Mouse (Mus musculus) hindbrain, embryonic 15.5 days (tissue): Measurements from ENCODE around the gene Dnah7c. TPM values are rescaled to one million over a fixed set of nuclear protein-coding genes. Genes with fewer than 3 reads are reported as not detected.
A peak's percentile ranks its signal among the peaks of the same experiment; 100 is the strongest.

Source experiments
- ATAC-seq: fragments of 200-750 bp; cut with Nextera tagmentation; 2 replicates; pipeline ENCODE4 v1.8.0; 2017; ENCODE audit warnings: low read depth, moderate number of reproducible peaks, moderate TSS enrichment; ENCODE audit not compliant: low FRiP score
- H3K27ac ChIP-seq: fragments of 300-500 bp; sonication (generic); replicated peaks from 2 replicates; pipeline ENCODE4 v1.5.1; 2015; ENCODE audit warnings: mild to moderate bottlenecking, inconsistent platforms
- H3K27me3 ChIP-seq: fragments of 300-500 bp; sonication (generic); 2 replicates; pipeline ENCODE4 v1.6.1; 2015; ENCODE audit warnings: control low read depth, inconsistent platforms
- H3K36me3 ChIP-seq: fragments of 300-500 bp; sonication (generic); 2 replicates; pipeline ENCODE4 v1.6.1; 2015; ENCODE audit warnings: control low read depth, inconsistent platforms
- H3K4me1 ChIP-seq: fragments of 300-500 bp; sonication (generic); replicated peaks from 2 replicates; pipeline ENCODE4 v1.6.1; 2015; ENCODE audit warnings: control low read depth, inconsistent platforms
- H3K4me2 ChIP-seq: fragments of 300-500 bp; sonication (generic); 2 replicates; pipeline ENCODE4 v1.6.1; 2015; ENCODE audit warnings: moderate library complexity, mild to moderate bottlenecking, inconsistent platforms
- H3K4me3 ChIP-seq: fragments of 300-500 bp; sonication (generic); 2 replicates; pipeline ENCODE4 v1.5.1; 2015; ENCODE audit warnings: mild to moderate bottlenecking, inconsistent platforms
- H3K9ac ChIP-seq: fragments of 300-500 bp; sonication (generic); 2 replicates; pipeline ENCODE4 v1.6.1; 2015; ENCODE audit warnings: inconsistent platforms
- H3K9me3 ChIP-seq: fragments of 300-500 bp; sonication (generic); 2 replicates; pipeline ENCODE4 v1.6.1; 2016; ENCODE audit warnings: control low read depth, inconsistent platforms
- WGBS: fragments of 180-500 bp; shearing (Covaris S2); methylation state at CpG from one replicate; pipeline ENCODE4 v1.1.7; 2015; 5-methylcytosine and 5-hydroxymethylcytosine counted together
- polyA plus RNA-seq: library from polyadenylated mRNA; unstranded; fragments of >200 nt; fragmentation: Nextera tagmentation; extraction: Ambion mirVana; gene quantifications from 2 replicates; pipeline ENCODE4 v1.2.1, GENCODE M21; 2015

Gene Dnah7c
- polyA plus RNA-seq, 1 experiment from 2014 or later: 0.16 TPM

DNA sequence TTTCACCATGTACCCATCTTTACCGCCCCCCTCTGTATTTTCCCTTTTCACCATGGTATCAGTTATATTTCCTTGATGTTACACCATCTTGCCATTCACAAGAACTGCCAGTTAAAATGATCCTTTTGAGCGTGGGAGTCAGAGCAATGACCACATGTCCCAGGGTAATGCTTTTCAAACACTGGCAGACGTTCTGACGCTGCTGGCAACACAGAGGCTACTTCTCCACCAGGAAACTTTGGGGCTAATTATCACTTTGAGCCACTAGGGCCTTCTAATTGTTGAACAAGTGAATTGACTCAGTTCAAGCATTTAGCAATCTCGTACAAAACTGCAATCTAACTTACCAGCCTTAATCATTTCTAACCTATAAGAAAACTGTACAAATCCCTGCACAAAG is 419.8 kb downstream of the Dnah7c start:
- Histone ChIP-seq H3K9me3 (no peaks in the 10 kb centered on the region), H3K4me2 (no peak overlapping the region), H3K27ac (no peak overlapping the region), H3K4me3 (no peak overlapping the region), H3K27me3 (no peaks in the 10 kb centered on the region), H3K36me3 (no peaks in the 10 kb centered on the region), H3K4me1 (peaks cover 18% of the 10 kb centered on the region), H3K9ac (no peak overlapping the region)
- 34% methylated on average over 5 of the region's 5 CpGs for WGBS
- no peak for ATAC-seq

DNA sequence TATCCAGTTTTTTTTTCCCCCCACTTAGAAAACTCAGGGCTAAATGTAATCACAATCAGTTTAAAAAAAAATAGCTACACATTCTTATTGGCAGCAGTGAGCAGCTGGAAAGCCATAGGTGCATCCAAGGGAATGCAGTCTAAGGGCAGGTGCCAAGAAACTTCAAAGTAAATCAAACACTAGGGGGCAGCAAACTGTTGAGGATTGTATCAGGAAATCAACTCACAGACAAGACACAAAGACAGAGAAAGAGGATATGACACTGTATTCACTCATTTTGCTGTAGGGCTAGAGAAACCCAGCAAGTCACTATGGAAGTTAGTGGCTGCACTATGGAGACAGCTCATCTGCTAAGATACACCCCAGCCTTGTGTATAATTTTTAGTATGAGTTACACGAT is 424.4 kb downstream of the Dnah7c start:
- H3K4me3 ChIP-seq: no peak overlapping the region
- no peak for ATAC-seq
- peak overlapping the region; percentile 6 for H3K27ac ChIP-seq
- no peaks in the 10 kb centered on the region for H3K36me3 ChIP-seq
- no peak overlapping the region for H3K9ac ChIP-seq
- no peak overlapping the region for H3K4me2 ChIP-seq
- no peaks in the 10 kb centered on the region for H3K27me3 ChIP-seq
- peaks cover 46% of the 10 kb centered on the region for H3K4me1 ChIP-seq
- WGBS: 66% methylated on average over 1 of the region's 1 CpGs
- no peaks in the 10 kb centered on the region for H3K9me3 ChIP-seq

DNA sequence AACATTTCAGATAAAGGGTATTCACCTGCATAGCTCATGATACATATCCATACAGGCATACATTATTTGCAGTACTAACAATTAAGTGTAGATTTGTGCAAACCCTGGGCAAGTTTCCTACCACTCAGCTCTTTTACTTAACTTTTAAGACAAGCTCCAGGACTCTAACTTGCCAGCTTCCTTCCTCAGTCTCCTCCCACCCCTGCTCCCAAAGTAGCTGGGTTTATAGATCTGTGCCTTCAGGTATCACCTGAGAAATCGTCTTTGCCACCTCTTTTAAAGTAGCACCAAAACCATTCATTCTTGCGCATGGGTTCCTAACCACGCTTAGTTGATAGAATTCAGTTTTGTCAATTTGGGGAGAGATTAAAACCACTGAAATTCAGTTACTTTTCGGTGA is 426.2 kb downstream of the Dnah7c start:
- H3K36me3 ChIP-seq: no peaks in the 10 kb centered on the region
- peak overlapping the region; percentile 86 for H3K4me3 ChIP-seq
- ATAC-seq: no peak
- no peak overlapping the region for H3K9ac ChIP-seq
- H3K9me3 ChIP-seq: no peaks in the 10 kb centered on the region
- H3K27ac ChIP-seq: no peak overlapping the region
- H3K4me1 ChIP-seq: peaks cover 41% of the 10 kb centered on the region
- no peaks in the 10 kb centered on the region for H3K27me3 ChIP-seq
- 73% methylated on average over 4 of the region's 4 CpGs for WGBS
- H3K4me2 ChIP-seq: peak overlapping the region; percentile 66

DNA sequence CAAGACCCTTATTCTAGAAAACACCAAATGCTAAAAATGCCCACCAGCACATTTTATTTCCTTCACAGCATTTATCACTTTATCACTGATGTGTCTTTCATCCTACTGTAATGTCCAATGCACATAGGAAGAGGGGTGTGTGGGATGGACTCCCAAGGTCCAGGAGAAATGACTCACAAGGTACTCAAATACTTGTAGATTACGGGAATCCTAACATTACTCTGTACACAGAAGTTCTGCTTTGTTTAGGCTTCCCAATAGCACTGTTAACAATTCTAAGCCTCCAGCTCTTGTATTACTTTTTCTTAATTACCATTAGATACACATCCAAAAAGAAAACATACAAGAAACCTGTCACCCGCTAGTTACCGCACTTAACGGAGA is 426.8 kb downstream of the Dnah7c start:
- H3K4me1 ChIP-seq: peaks cover 41% of the 10 kb centered on the region
- 2% methylated on average over 4 of the region's 4 CpGs for WGBS
- peak overlapping the region; percentile 86 for H3K4me3 ChIP-seq
- no peaks in the 10 kb centered on the region for H3K9me3 ChIP-seq
- no peak for ATAC-seq
- peak overlapping the region; percentile 66 for H3K4me2 ChIP-seq
- H3K36me3 ChIP-seq: no peaks in the 10 kb centered on the region
- peak overlapping the region; percentile 99 for H3K27ac ChIP-seq
- peak overlapping the region; percentile 98 for H3K9ac ChIP-seq
- H3K27me3 ChIP-seq: no peaks in the 10 kb centered on the region

DNA sequence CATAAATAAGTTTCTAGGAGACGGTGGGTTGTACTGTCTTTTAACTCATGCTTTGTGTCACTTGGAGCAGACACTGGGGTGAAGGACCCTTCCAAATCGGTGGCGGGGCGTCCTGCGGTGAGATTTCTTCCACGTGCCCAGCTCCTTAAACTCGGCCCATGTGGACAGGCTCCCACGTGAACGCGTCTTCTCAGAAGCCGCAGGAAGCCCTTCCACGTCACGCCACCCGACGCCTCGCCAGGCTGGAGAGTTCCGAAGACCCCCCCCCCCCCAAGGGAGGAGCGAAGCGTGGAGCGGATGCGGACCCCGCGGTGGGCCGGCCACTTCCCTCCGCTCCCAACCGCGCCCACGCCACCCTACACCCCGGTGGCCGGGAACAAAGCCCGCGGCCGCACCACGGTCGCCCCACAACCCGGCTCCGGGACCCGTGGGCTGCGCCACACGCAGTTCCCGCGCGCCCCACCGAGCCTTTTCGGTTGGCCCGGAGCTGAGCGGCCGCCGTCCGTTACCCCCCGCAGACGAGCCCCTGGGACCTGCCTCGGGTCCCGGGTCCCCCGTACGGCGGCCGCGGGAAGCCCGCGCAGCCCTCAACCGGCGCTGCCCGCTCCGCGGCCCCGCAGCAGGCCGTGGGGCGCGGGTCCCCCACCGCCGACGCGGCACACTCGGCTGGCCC is 427.3 kb downstream of the Dnah7c start:
- peak; percentile 10 for ATAC-seq
- WGBS: under 1% methylated on average over 71 of the region's 75 CpGs
- peak overlapping the region; percentile 66 for H3K4me2 ChIP-seq
- H3K27ac ChIP-seq: peak overlapping the region; percentile 99
- H3K27me3 ChIP-seq: no peaks in the 10 kb centered on the region
- H3K36me3 ChIP-seq: no peaks in the 10 kb centered on the region
- no peaks in the 10 kb centered on the region for H3K9me3 ChIP-seq
- H3K4me1 ChIP-seq: peaks cover 38% of the 10 kb centered on the region
- H3K9ac ChIP-seq: peak overlapping the region; percentile 98
- peak overlapping the region; percentile 86 for H3K4me3 ChIP-seq

DNA sequence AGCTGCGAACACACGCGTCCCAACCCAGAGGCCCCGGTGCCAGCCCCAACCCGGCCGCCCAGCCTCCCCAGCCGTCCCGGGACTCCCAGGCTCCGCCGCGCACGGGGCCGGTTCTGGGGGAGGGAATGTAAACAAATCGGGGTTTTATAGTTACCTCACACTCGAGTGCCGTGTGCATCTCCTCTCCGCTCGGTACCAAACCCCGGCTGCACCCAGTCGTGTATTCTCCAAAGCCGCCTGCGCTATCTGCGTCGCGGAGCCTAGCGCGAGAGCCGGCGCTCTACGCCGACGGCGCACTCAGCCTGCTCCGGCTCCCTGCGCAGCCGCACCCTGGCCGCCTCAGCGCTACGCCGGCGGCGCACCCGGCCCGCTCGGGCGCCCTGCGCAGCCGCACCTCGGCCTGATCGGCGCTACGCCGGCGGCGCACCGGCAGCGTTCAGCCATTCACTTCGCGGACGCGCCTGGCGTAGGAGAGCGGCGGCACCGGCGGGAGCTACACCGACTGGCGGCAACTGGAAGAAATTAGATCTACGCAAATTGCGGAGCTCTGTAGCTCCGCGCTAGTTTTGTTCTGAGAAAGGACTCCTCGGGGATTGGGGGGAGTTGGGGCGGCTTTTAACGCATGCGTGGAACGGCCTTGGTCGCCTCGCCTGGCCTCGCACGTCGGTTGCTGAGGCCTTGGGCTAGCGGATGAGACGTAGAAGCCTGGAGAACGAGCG is 428.1 kb downstream of the Dnah7c start:
- Histone ChIP-seq H3K36me3 (no peaks in the 10 kb centered on the region), H3K27me3 (no peaks in the 10 kb centered on the region), H3K9me3 (no peaks in the 10 kb centered on the region), H3K9ac (peak overlapping the region; percentile 98), H3K4me2 (peak overlapping the region; percentile 66), H3K4me3 (peak overlapping the region; percentile 86), H3K4me1 (peaks cover 37% of the 10 kb centered on the region), H3K27ac (peak overlapping the region; percentile 99)
- ATAC-seq: peak; percentile 98
- WGBS: under 1% methylated on average over 86 of the region's 86 CpGs

DNA sequence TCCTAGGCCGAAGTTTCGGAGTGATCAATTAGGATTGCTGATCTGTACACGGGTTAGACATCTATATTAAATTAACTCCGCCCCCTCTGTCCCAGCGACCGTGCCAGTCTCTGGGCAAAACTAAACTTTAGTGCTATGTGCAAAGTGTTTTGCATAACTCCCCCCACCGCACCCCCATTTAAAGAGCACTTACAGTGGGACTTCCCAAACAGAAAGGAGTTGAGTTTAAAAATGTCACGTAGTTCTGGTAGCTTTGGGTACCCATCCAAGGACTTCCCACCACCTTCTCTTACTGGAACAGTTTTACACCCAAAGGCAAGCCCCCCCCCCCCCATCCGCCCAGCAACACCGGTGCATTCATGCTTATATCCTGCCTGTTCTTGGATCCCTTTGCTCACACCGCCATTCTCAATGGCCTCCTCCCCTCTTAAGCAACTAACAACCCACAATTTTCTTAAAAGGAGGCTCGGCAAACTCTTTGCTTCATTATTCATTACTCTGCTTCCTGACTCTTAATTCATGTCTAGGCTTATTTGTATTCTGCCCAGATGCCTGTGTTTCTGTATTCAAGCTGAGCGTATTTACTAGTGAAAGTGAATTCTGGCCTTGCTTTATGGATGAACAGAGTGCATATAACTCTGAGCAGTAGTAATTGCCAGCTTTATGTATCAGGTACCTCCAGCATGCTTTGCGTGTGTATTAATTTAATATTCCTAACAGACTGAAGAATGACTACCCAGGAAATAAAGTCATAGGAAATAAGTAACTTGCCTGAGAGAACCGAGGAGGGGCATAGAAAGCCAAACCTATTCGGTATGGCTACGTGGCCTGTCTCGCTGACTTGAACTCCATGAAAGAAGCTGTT is 428.9 kb downstream of the Dnah7c start:
- peak overlapping the region; percentile 63 for H3K4me2 ChIP-seq
- no peaks in the 10 kb centered on the region for H3K27me3 ChIP-seq
- H3K9me3 ChIP-seq: no peaks in the 10 kb centered on the region
- 26% methylated on average over 18 of the region's 18 CpGs for WGBS
- no peaks in the 10 kb centered on the region for H3K36me3 ChIP-seq
- H3K27ac ChIP-seq: peak overlapping the region; percentile 99
- no peak for ATAC-seq
- H3K9ac ChIP-seq: peak overlapping the region; percentile 98
- peaks cover 37% of the 10 kb centered on the region for H3K4me1 ChIP-seq
- H3K4me3 ChIP-seq: peak overlapping the region; percentile 86

DNA sequence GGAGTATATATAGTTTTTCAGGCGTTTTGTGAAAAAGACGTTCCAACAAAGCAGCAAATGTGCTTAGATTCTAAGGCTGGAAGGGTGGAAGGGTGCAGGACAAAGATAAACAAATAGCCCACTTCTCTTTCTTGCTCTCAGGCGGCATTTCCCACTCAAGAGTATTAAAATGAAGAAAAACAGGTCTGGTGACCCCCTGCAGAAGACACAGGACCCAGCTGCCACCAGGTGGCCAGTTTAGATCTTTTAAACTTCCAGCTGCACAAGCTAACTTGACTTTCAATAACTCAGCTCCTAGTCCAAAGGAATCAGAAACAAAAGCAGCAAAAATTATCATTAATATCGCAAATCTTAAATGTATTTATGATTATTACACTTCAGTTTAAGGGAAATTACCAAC is 431.1 kb downstream of the Dnah7c start:
- Histone ChIP-seq H3K27ac (no peak overlapping the region), H3K9me3 (no peaks in the 10 kb centered on the region), H3K27me3 (no peaks in the 10 kb centered on the region), H3K36me3 (no peaks in the 10 kb centered on the region), H3K4me1 (peaks cover 17% of the 10 kb centered on the region), H3K9ac (no peak overlapping the region), H3K4me3 (no peak overlapping the region), H3K4me2 (no peak overlapping the region)
- WGBS: 54% methylated on average over 4 of the region's 4 CpGs
- ATAC-seq: no peak
